In genomic region chr2:23156608-23157081, GRCm38 (mm10) we compare ENCODE assay signal across 9 mouse cellular contexts. TPM values are rescaled to one million over a fixed set of nuclear protein-coding genes. Genes with fewer than 3 reads are reported as not detected.
DNase-seq lines count a peak whose midpoint lies in the region; ATAC-seq and TF ChIP-seq lines count a peak whose summit lies in the region.
"Had no signal": no experiment of that assay in that cellular context is flagged by ENCODE, and none has a peak within 500 bp of the region (broad histone marks: within the 10 kb centered on the region; RNA-seq: fewer than 3 reads in every experiment).

No protein-coding gene starts in this region.

- TF ChIP-seq RAD21 in CH12.LX (IDR thresholded peaks at IDR 0.05; ENCODE audit: low read depth, low read length), result no peak

- H3K79me2 ChIP-seq in CH12.LX (replicated peaks; ENCODE audit: control insufficient read depth, extremely low read depth, insufficient read depth, poor library complexity, severe bottlenecking), result peaks cover 58% of the 10 kb centered on the region
- peaks cover 91% of the 10 kb centered on the region for H3K79me2 ChIP-seq in macrophage (ENCODE audit: inconsistent target)

- intact Hi-C loops in gastrocnemius, adult 2 months (cut with DNase I), result loop anchor here (5.0 kb wide), 3 partner anchors 34 to 259 kb away; partner anchors contain the start of gene Pdss1
- intact Hi-C loops in gastrocnemius, postnatal 14 days (cut with DNase I; ENCODE audit: low total_unique reads), result no loop called here

- under 1% methylated on average over 17 of the region's 17 CpGs for WGBS in forebrain, embryonic 16.5 days
- WGBS in macrophage (ENCODE audit: missing documents), result under 1% methylated on average over 17 of the region's 17 CpGs

- dilution Hi-C loops in CH12.LX (cut with MboI; ENCODE audit: extremely low pct_ligation_motif_present, extremely low pct_unique_long_range_greater_than_20kb, low sequenced_read_pairs), result no loop called here

- H3K27ac ChIP-seq in gastrocnemius, adult 2 months, result peak overlapping the region; percentile 97
- peak overlapping the region; percentile 56 for H3K27ac ChIP-seq in CH12.LX (ENCODE audit: insufficient read depth, low read depth)
- H3K27ac ChIP-seq in forebrain, embryonic 16.5 days (ENCODE audit: low read length), result peak overlapping the region; percentile 100
- peak overlapping the region; percentile 96 for H3K27ac ChIP-seq in macrophage

- no peak overlapping the region; the same call in 1 of the 2 replicates for H3K4me2 ChIP-seq in CH12.LX (ENCODE audit: insufficient read depth, low read depth, poor library complexity, severe bottlenecking)
- H3K4me2 ChIP-seq in forebrain, embryonic 16.5 days (ENCODE audit: low read length), result peak overlapping the region; percentile 72

- in situ Hi-C loops in CH12.LX (cut with MboI; ENCODE audit: low pct_ligation_motif_present, low pct_unique_long_range_greater_than_20kb, low sequenced_read_pairs), result no loop called here

- no peak for DNase-seq in gastrocnemius, adult 2 months
- DNase-seq in gastrocnemius, postnatal 14 days, result no peak
- no peak for DNase-seq in CH12.LX (ENCODE audit: extremely low read depth)
- DNase-seq in thymus, postnatal 36 days, result no peak
- DNase-seq in c-Kit-positive CD71-positive TER-119-positive erythroid progenitor cells, embryonic 14.5 days (ENCODE audit: low spot score), result no peak
- no peak for DNase-seq in right cerebral cortex, postnatal 25 days

- H3K9ac ChIP-seq in CH12.LX (ENCODE audit: insufficient read depth, low read depth), result peak overlapping the region; percentile 84
- H3K9ac ChIP-seq in forebrain, embryonic 16.5 days (replicated peaks; ENCODE audit: low read depth, low read length), result peak overlapping the region; percentile 81

- no peaks in the 10 kb centered on the region for H3K27me3 ChIP-seq in CH12.LX (replicated peaks)
- H3K27me3 ChIP-seq in forebrain, embryonic 16.5 days (replicated peaks; ENCODE audit: control insufficient read depth, insufficient read depth, low read length), result no peaks in the 10 kb centered on the region

- H3K4me3 ChIP-seq in gastrocnemius, adult 2 months, result peak overlapping the region; percentile 83
- peak overlapping the region; percentile 91 to 98 (median 92) for H3K4me3 ChIP-seq in CH12.LX (replicated peaks in 1 of 3; ENCODE audit: low read depth in 2 of 3, low read length in 2 of 3, poor library complexity in 1 of 3)
- H3K4me3 ChIP-seq in forebrain, embryonic 16.5 days (replicated peaks; ENCODE audit: low read length), result peak overlapping the region; percentile 80
- H3K4me3 ChIP-seq in macrophage (ENCODE audit: inconsistent target), result peak overlapping the region; percentile 98

- TF ChIP-seq CTCF in gastrocnemius, adult 2 months (IDR thresholded peaks at IDR 0.05), result no peak
- TF ChIP-seq CTCF in CH12.LX (conservative IDR thresholded peaks at IDR 0.05 in 1 of 2, IDR thresholded peaks at IDR 0.05 in 1 of 2; ENCODE audit: low read depth in 2 of 2, low read length in 2 of 2), result no peak

- TF ChIP-seq POLR2A in CH12.LX (IDR thresholded peaks at IDR 0.05; ENCODE audit: low read depth, low read length), result no peak

- ATAC-seq in forebrain, embryonic 16.5 days, result no peak; the same call in 1 of the 2 replicates

- no peak for TF ChIP-seq EP300 in CH12.LX (IDR thresholded peaks at IDR 0.05; ENCODE audit: low read length)

- H3K36me3 ChIP-seq in CH12.LX (replicated peaks in 1 of 2; ENCODE audit: control insufficient read depth in 1 of 2, insufficient read depth in 1 of 2, low read length in 1 of 2) (peaks cover 7 to 21% of the 10 kb centered on the region in 2 experiments), macrophage (ENCODE audit: inconsistent target) (no peaks in the 10 kb centered on the region)
- H3K36me3 ChIP-seq in forebrain, embryonic 16.5 days (ENCODE audit: control insufficient read depth, insufficient read depth), result no peaks in the 10 kb centered on the region

- no peaks in the 10 kb centered on the region for H3K9me3 ChIP-seq in CH12.LX (replicated peaks; ENCODE audit: low read length)
- H3K9me3 ChIP-seq in forebrain, embryonic 16.5 days (ENCODE audit: control insufficient read depth, low read length), result no peaks in the 10 kb centered on the region

- peaks cover 5 to 47% of the 10 kb centered on the region in 2 experiments for H3K4me1 ChIP-seq in CH12.LX (ENCODE audit: control insufficient read depth in 1 of 2, insufficient read depth in 2 of 2)
- peaks cover 25% of the 10 kb centered on the region for H3K4me1 ChIP-seq in forebrain, embryonic 16.5 days (replicated peaks; ENCODE audit: control insufficient read depth, insufficient read depth, low read length)

TF ChIP-seq in CH12.LX, 34 proteins besides CTCF, POLR2A, EP300 and RAD21:
- no peak for TF ChIP-seq RCOR1 (conservative IDR thresholded peaks at IDR 0.05; ENCODE audit: low read depth, low read length)
- TF ChIP-seq CHD1 (IDR thresholded peaks at IDR 0.05; ENCODE audit: low read depth, low read length), result no peak; the same call in none of the 2 replicates
- no peak for TF ChIP-seq MXI1 (IDR thresholded peaks at IDR 0.05; ENCODE audit: low read depth, low read length)
- no peak for TF ChIP-seq TBP (conservative IDR thresholded peaks at IDR 0.05; ENCODE audit: low read depth, low read length)
- no peak for TF ChIP-seq SMC3 (IDR thresholded peaks at IDR 0.05; ENCODE audit: low read depth, low read length)
- no peak for TF ChIP-seq ZMIZ1 (IDR thresholded peaks at IDR 0.05; ENCODE audit: low read depth, low read length)
- TF ChIP-seq HCFC1 (IDR thresholded peaks at IDR 0.05; ENCODE audit: low read depth, low read length), result no peak
- no peak for TF ChIP-seq ELF1 (IDR thresholded peaks at IDR 0.05; ENCODE audit: low read depth, low read length)
- no peak for TF ChIP-seq MYC (IDR thresholded peaks at IDR 0.05; ENCODE audit: low read depth, low read length)
- TF ChIP-seq USF1 (IDR thresholded peaks at IDR 0.05; ENCODE audit: low read depth, low read length), result no peak
- TF ChIP-seq POLR2AphosphoS2 (IDR thresholded peaks at IDR 0.05; ENCODE audit: low read depth, low read length), result no peak
- TF ChIP-seq TCF12 (IDR thresholded peaks at IDR 0.05; ENCODE audit: low read depth, low read length), result no peak
- TF ChIP-seq ZNF384 (IDR thresholded peaks at IDR 0.05; ENCODE audit: low read depth, low read length), result no peak
- no peak for TF ChIP-seq MAZ (IDR thresholded peaks at IDR 0.05; ENCODE audit: low read depth, low read length)
- TF ChIP-seq E2F4 (IDR thresholded peaks at IDR 0.05; ENCODE audit: insufficient replicate concordance, low read depth, low read length), result no peak
TF ChIP-seq in CH12.LX: peak in this region for 0.

RNA-seq across cellular contexts. Expression of gene Yme1l1, which starts 0.5 kb away (rescaled TPM):
- 10 to 100 TPM; 56.8 to 68.1 TPM for total RNA-seq in gastrocnemius, adult 2 months (2021)
- total RNA-seq in gastrocnemius, postnatal 14 days (2021), result 10 to 100 TPM; 53.2 to 60.4 TPM
- total RNA-seq in CH12.LX (2012; rRNA removed) (58.6 and 69.5 TPM in 2 replicates), CH12.LX (2014; rRNA removed) (131 and 159 TPM in 2 replicates)
- polyA plus RNA-seq in CH12.LX (2012; ENCODE audit: insufficient read length, low read depth) (78.2 and 90.5 TPM in 2 replicates), macrophage (2018) (45.5 to 53.1 TPM (median 50.1 TPM) in 3 replicates)
- polyA plus RNA-seq in forebrain, embryonic 16.5 days (2015; fragmentation: Nextera tagmentation; extraction: Ambion mirVana), result 74.7 and 76.0 TPM in 2 replicates
- total RNA-seq in macrophage (2018; cell fraction: chromatin; rRNA removed), result 100 to 1,000 TPM; 127 to 250 (median 173) TPM
- 10 to 100 TPM; 51.5 to 71.6 (median 59.4) TPM for total RNA-seq in macrophage (2018; cell fraction: cytosol; rRNA removed)
- total RNA-seq in macrophage (2018; cell fraction: nucleus; rRNA removed), result 100 to 1,000 TPM in 22 of 26 experiments, 10 to 100 TPM in 4; 81.3 to 176 (median 119) TPM

RNA-seq across cellular contexts. Expression of gene Mastl, which starts 0.8 kb away (rescaled TPM):
- under 1 TPM; 0.36 TPM for total RNA-seq in gastrocnemius, adult 2 months (2021)
- 1 to 10 TPM in 1 of 2 experiments, under 1 TPM in 1; 0.86 to 1.2 TPM for total RNA-seq in gastrocnemius, postnatal 14 days (2021)
- 8.1 and 9.2 TPM in 2 replicates for total RNA-seq in CH12.LX (2012; rRNA removed)
- 14.8 and 15.6 TPM in 2 replicates for total RNA-seq in CH12.LX (2014; rRNA removed)
- 9.5 and 10.7 TPM in 2 replicates for polyA plus RNA-seq in CH12.LX (2012; ENCODE audit: insufficient read length, low read depth)
- polyA plus RNA-seq in forebrain, embryonic 16.5 days (2015; fragmentation: Nextera tagmentation; extraction: Ambion mirVana), result 4.2 and 4.7 TPM in 2 replicates
- 1 to 10 TPM in 23 of 26 experiments, under 1 TPM in 3; 0.68 to 8.1 (median 1.7) TPM for total RNA-seq in macrophage (2018; cell fraction: chromatin; rRNA removed)
- 1 to 10 TPM in 22 of 26 experiments, under 1 TPM in 4; 0.80 to 2.2 (median 1.2) TPM for total RNA-seq in macrophage (2018; cell fraction: cytosol; rRNA removed)
- 1 to 10 TPM in 18 of 26 experiments, under 1 TPM in 8; 0.56 to 7.6 (median 1.5) TPM for total RNA-seq in macrophage (2018; cell fraction: nucleus; rRNA removed)
- 0.39 to 2.7 TPM (median 2.0 TPM) in 3 replicates for polyA plus RNA-seq in macrophage (2018)

RNA-seq across cellular contexts. Expression of gene 4931423N10Rik, which starts 50.6 kb away (rescaled TPM):
- total RNA-seq in gastrocnemius, adult 2 months (2021), result not detected
- total RNA-seq in gastrocnemius, postnatal 14 days (2021), result not detected
- not detected in 2 replicates for total RNA-seq in CH12.LX (2012; rRNA removed)
- total RNA-seq in CH12.LX (2014; rRNA removed), result not detected in 2 replicates
- not detected in 2 replicates for polyA plus RNA-seq in CH12.LX (2012; ENCODE audit: insufficient read length, low read depth)
- polyA plus RNA-seq in forebrain, embryonic 16.5 days (2015; fragmentation: Nextera tagmentation; extraction: Ambion mirVana), result 0.15 TPM in 1 of 2 replicates, not detected in the other
- total RNA-seq in macrophage (2018; cell fraction: chromatin; rRNA removed), result under 1 TPM in 1 of 26 experiments, not detected in 25; 0.59 TPM
- total RNA-seq in macrophage (2018; cell fraction: cytosol; rRNA removed), result not detected
- under 1 TPM in 1 of 26 experiments, not detected in 25; 0.34 TPM for total RNA-seq in macrophage (2018; cell fraction: nucleus; rRNA removed)
- polyA plus RNA-seq in macrophage (2018), result not detected in 3 replicates
- polyA plus RNA-seq: large intestine, adult 2 months had no signal

Comparison
In these comparisons a context has a peak if more than half of its experiments do, and no peak if none do; other contexts are left out.
1. RNA of gene Mastl, which starts 0.8 kb away (total RNA-seq): 8.1 to 15.6 TPM in CH12.LX; 0.86 to 1.2 TPM in gastrocnemius, postnatal 14 days and 0.36 TPM in gastrocnemius, adult 2 months; every median in the first group is over 4 times any median in the second.
2. Peak in every context shown above with its lines, with median percentiles within 50 percentile points of each other: H3K27ac ChIP-seq and H3K4me3 ChIP-seq.